Mouse (Mus musculus): ENCODE data around the gene Gpi1. TPM values are rescaled to one million over a fixed set of nuclear protein-coding genes. Genes with fewer than 3 reads are reported as not detected.

Gene Gpi1
- 187 and 201 TPM in 2 replicates for polyA plus RNA-seq (2015; fragmentation: Nextera tagmentation; extraction: Ambion mirVana)

DNA sequence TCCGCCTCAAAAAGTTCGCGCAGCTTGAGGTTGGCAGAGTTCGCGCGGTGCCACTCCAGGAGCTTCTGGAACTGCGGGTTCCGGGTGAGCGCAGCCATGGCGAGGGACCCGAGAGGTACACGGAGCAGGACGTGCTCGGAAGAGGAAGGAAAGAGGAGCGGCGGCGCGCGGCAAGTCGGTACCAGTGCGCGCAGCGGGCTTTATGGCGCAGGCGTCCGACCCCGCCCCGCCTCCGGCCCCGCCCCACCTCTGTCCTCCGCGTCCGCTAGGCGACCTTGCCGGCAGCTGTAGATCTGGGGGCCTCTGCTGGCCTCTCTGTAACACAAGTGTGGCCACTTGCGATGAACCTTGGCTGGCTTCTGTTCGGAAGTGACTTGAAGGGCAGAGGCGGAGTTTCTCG is at the start of gene Gpi1:
Gpi1 (minus strand) TSS at position 221 of the 400 bp plus-strand sequence.
- ATAC-seq (ENCODE audit: low read depth): peak; percentile 70
- 0% methylated on average over 38 of the region's 39 CpGs for WGBS (ENCODE audit: insufficient replicate concordance)
- Histone ChIP-seq H3K4me3 (ENCODE audit: low read depth, low read length) (peak within 1 kb of the TSS; percentile 79), H3K27me3 (ENCODE audit: control insufficient read depth, insufficient read depth, low read depth, low read length) (no peaks in the 10 kb centered on the region), H3K9me3 (replicated peaks; ENCODE audit: control insufficient read depth, low read length) (no peaks in the 10 kb centered on the region), H3K27ac (ENCODE audit: low read length) (peak within 1 kb of the TSS; percentile 74), H3K9ac (ENCODE audit: low read depth, low read length) (peak within 1 kb of the TSS; percentile 83), H3K36me3 (ENCODE audit: control insufficient read depth, insufficient read depth) (peaks cover 14% of the 10 kb centered on the region), H3K4me1 (ENCODE audit: control insufficient read depth, low read depth, low read length) (peaks cover 65% of the 10 kb centered on the region), H3K4me2 (ENCODE audit: low read depth, low read length) (peak within 1 kb of the TSS; percentile 98)

DNA sequence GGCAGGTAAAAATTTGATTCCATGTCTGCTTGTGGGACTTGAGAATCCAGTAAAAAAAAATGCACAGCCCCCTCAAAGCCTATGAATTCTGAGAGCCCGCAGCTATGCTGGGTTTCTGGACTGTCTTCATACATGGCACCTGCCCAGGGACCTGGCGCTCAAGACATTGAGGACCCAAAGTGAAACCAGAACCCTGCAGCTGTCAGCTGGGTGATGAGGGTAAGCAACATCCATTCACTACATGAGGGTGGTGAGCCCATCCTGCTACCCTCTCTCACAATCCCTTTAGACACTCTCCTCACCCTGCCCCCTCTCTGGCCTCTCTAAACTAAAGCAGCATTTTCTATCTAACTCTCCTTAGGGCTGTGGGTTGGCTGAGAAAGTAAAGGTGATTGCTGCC is 47.5 kb upstream of the Gpi1 start:
- WGBS (ENCODE audit: insufficient replicate concordance): 85% methylated on average over 2 of the region's 2 CpGs
- Histone ChIP-seq H3K9ac (ENCODE audit: low read depth, low read length) (no peak overlapping the region), H3K27me3 (ENCODE audit: control insufficient read depth, insufficient read depth, low read depth, low read length) (no peaks in the 10 kb centered on the region), H3K9me3 (replicated peaks; ENCODE audit: control insufficient read depth, low read length) (no peaks in the 10 kb centered on the region), H3K4me1 (ENCODE audit: control insufficient read depth, low read depth, low read length) (no peaks in the 10 kb centered on the region), H3K36me3 (ENCODE audit: control insufficient read depth, insufficient read depth) (no peaks in the 10 kb centered on the region), H3K4me2 (ENCODE audit: low read depth, low read length) (no peak overlapping the region), H3K4me3 (ENCODE audit: low read depth, low read length) (no peak overlapping the region), H3K27ac (ENCODE audit: low read length) (no peak overlapping the region)
- no peak for ATAC-seq (ENCODE audit: low read depth)

DNA sequence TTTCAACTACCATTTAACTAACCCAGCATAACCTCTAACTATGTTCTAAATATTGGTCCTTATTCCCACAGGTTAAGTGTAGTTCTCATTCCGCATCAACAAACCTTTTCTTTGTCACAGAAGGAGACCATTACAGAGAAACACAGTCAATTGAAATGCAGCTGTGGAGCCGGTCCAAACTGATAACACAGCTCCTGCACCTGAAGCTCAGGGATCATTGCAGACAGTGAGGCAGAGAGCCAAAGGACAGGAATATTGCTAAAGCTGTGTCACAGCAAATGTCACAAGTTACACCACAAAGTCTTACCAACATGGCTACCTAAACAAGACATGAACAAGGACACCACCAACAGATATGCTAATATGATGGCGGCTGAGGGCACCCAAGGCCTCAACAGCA is 45.9 kb upstream of the Gpi1 start:
- H3K36me3 ChIP-seq (ENCODE audit: control insufficient read depth, insufficient read depth): no peaks in the 10 kb centered on the region
- WGBS (ENCODE audit: insufficient replicate concordance): 83% methylated on average over 3 of the region's 3 CpGs

DNA sequence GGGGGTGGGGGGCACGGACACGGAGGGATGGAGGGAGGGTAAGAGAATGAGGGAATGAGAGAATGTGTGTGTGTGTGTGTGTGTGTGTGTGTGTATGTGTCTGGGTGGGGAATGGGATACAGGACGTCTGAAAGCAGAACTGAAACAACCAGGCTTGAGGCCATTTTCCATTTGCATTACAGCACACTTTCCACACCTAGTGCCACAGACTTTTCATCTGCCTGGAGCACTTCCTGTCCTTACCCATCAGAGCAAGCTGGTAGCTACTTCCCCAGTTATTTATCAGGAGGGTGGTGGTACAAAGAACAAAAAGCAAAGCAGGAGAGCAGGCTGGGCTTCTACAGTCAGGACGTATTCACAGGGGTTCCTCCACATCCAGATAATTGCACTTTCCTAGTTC is 42.3 kb upstream of the Gpi1 start:
- WGBS (ENCODE audit: insufficient replicate concordance): 60% methylated on average over 4 of the region's 4 CpGs
- Histone ChIP-seq H3K27ac (ENCODE audit: low read length) (no peak overlapping the region), H3K9me3 (replicated peaks; ENCODE audit: control insufficient read depth, low read length) (no peaks in the 10 kb centered on the region), H3K4me2 (ENCODE audit: low read depth, low read length) (no peak overlapping the region), H3K27me3 (ENCODE audit: control insufficient read depth, insufficient read depth, low read depth, low read length) (no peaks in the 10 kb centered on the region), H3K4me3 (ENCODE audit: low read depth, low read length) (no peak overlapping the region), H3K9ac (ENCODE audit: low read depth, low read length) (no peak overlapping the region), H3K36me3 (ENCODE audit: control insufficient read depth, insufficient read depth) (no peaks in the 10 kb centered on the region), H3K4me1 (ENCODE audit: control insufficient read depth, low read depth, low read length) (no peaks in the 10 kb centered on the region; the same call in 1 of the 2 replicates)
- ATAC-seq (ENCODE audit: low read depth): no peak

More for the DNA sequence above, 45.9 kb upstream of the Gpi1 start:
- no peak overlapping the region for H3K4me3 ChIP-seq (ENCODE audit: low read depth, low read length)
- H3K27me3 ChIP-seq (ENCODE audit: control insufficient read depth, insufficient read depth, low read depth, low read length): no peaks in the 10 kb centered on the region
- no peaks in the 10 kb centered on the region for H3K9me3 ChIP-seq (replicated peaks; ENCODE audit: control insufficient read depth, low read length)
- no peak overlapping the region for H3K9ac ChIP-seq (ENCODE audit: low read depth, low read length)
- ATAC-seq (ENCODE audit: low read depth): no peak
- H3K27ac ChIP-seq (ENCODE audit: low read length): no peak overlapping the region
- H3K4me1 ChIP-seq (ENCODE audit: control insufficient read depth, low read depth, low read length): no peaks in the 10 kb centered on the region
- no peak overlapping the region for H3K4me2 ChIP-seq (ENCODE audit: low read depth, low read length)

DNA sequence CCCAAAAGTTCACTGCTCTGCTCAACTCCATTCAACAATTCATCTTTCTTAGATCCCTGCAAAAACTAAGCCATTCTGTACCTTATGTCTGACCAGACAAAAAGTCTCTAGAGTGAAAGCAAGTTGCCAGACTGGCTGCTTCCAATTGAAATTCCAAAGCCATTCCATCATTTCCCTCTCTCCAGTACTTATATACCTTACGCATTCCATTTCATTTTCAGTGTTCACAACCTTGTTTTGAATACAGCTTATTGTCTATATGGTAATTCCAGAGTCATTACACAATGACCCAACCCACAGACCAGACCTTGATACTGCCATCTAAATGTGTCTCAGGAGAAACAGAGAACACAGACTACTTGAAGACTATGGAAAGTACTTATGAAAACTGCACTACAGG is 38.3 kb upstream of the Gpi1 start:
- Histone ChIP-seq H3K9me3 (replicated peaks; ENCODE audit: control insufficient read depth, low read length) (no peaks in the 10 kb centered on the region), H3K4me3 (ENCODE audit: low read depth, low read length) (no peak overlapping the region), H3K27me3 (ENCODE audit: control insufficient read depth, insufficient read depth, low read depth, low read length) (no peaks in the 10 kb centered on the region), H3K4me1 (ENCODE audit: control insufficient read depth, low read depth, low read length) (peaks cover 11% of the 10 kb centered on the region), H3K4me2 (ENCODE audit: low read depth, low read length) (no peak overlapping the region), H3K27ac (ENCODE audit: low read length) (no peak overlapping the region), H3K9ac (ENCODE audit: low read depth, low read length) (no peak overlapping the region), H3K36me3 (ENCODE audit: control insufficient read depth, insufficient read depth) (peaks cover under 1% of the 10 kb centered on the region; the same call in 1 of the 2 replicates)
- no peak for ATAC-seq (ENCODE audit: low read depth)
- WGBS (ENCODE audit: insufficient replicate concordance): 71% methylated on average over 1 of the region's 1 CpGs

DNA sequence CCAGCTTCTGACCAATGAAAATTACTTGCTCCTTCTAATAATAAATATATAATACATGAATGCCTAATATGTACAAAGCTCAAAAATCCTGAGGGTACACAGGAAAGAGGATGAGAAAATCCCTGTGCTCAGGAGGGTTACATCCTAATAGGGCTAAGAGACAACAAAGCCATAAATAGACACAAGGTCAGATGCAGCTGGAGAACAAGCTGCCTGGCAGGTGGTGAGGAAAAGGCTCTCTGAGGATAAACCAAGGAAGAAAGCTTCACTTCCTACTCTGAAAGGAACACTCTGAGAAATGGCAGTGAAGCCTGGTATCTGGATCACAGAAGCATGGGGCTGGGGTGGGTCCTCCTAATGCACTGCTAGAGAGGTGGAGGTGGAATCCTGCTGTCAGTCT is 36.3 kb upstream of the Gpi1 start:
- Histone ChIP-seq H3K27ac (ENCODE audit: low read length) (no peak overlapping the region), H3K4me2 (ENCODE audit: low read depth, low read length) (no peak overlapping the region), H3K9me3 (replicated peaks; ENCODE audit: control insufficient read depth, low read length) (no peaks in the 10 kb centered on the region), H3K9ac (ENCODE audit: low read depth, low read length) (no peak overlapping the region), H3K4me1 (ENCODE audit: control insufficient read depth, low read depth, low read length) (peaks cover 11% of the 10 kb centered on the region), H3K36me3 (ENCODE audit: control insufficient read depth, insufficient read depth) (peaks cover 5% of the 10 kb centered on the region), H3K27me3 (ENCODE audit: control insufficient read depth, insufficient read depth, low read depth, low read length) (no peaks in the 10 kb centered on the region), H3K4me3 (ENCODE audit: low read depth, low read length) (no peak overlapping the region)
- ATAC-seq (ENCODE audit: low read depth): no peak

DNA sequence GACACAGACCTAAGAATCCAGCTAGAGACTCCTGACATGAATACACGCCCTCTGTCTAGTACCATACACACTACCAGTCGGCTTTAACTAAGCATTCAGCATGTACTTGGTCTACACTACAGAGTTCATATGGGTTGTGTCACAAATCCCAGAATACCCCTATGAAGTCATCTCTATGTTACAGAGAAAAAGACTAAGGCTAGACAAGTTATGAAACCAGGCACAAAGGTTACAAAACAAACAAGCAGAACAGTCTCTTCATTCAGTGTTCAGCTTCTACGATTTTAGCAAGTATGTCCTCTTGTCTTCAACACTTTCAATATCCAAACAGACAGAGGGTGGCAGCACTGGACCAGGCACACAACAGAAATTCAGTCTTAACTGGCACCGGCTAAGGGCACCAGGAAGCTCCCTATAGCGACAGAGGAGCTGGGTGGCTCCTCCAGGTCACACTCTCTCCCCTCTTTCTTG is 35.8 kb upstream of the Gpi1 start:
- peak; percentile 74 for ATAC-seq (ENCODE audit: low read depth)
- Histone ChIP-seq H3K9me3 (replicated peaks; ENCODE audit: control insufficient read depth, low read length) (no peaks in the 10 kb centered on the region), H3K4me2 (ENCODE audit: low read depth, low read length) (0 out of 2 replicates have a peak overlapping the region, but pooled peaks have one; percentile 1), H3K4me1 (ENCODE audit: control insufficient read depth, low read depth, low read length) (peaks cover 11% of the 10 kb centered on the region), H3K27ac (ENCODE audit: low read length) (no peak overlapping the region), H3K27me3 (ENCODE audit: control insufficient read depth, insufficient read depth, low read depth, low read length) (no peaks in the 10 kb centered on the region), H3K9ac (ENCODE audit: low read depth, low read length) (no peak overlapping the region; the same call in 1 of the 2 replicates), H3K36me3 (ENCODE audit: control insufficient read depth, insufficient read depth) (peaks cover 7% of the 10 kb centered on the region), H3K4me3 (ENCODE audit: low read depth, low read length) (no peak overlapping the region)
- 44% methylated on average over 5 of the region's 5 CpGs for WGBS (ENCODE audit: insufficient replicate concordance)

DNA sequence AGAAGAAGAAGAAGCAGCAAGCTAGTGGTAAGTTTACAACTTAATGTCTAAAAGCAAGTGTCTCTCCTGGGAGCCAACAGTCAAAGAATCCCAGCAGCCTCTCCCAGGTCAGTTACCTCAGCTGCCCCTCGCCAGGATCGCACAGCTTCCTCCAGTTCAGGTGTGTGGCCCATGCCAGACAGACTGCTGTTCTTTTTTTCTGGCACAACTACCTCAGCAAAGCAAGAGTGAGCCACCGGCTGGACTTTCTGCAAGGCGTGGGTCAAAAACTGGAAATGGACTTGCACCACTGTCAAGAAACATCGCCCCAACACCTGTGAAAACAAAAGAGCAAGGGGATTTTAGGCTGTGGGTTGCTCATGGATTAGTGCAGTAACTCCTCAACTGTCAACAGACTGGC is 33.3 kb upstream of the Gpi1 start:
- no peaks in the 10 kb centered on the region for H3K9me3 ChIP-seq (replicated peaks; ENCODE audit: control insufficient read depth, low read length)
- ATAC-seq (ENCODE audit: low read depth): no peak
- H3K4me3 ChIP-seq (ENCODE audit: low read depth, low read length): no peak overlapping the region
- peaks cover 11% of the 10 kb centered on the region for H3K4me1 ChIP-seq (ENCODE audit: control insufficient read depth, low read depth, low read length)
- 85% methylated on average over 5 of the region's 5 CpGs for WGBS (ENCODE audit: insufficient replicate concordance)
- H3K9ac ChIP-seq (ENCODE audit: low read depth, low read length): no peak overlapping the region
- H3K27me3 ChIP-seq (ENCODE audit: control insufficient read depth, insufficient read depth, low read depth, low read length): no peaks in the 10 kb centered on the region
- no peak overlapping the region for H3K4me2 ChIP-seq (ENCODE audit: low read depth, low read length)
- no peak overlapping the region for H3K27ac ChIP-seq (ENCODE audit: low read length)
- peaks cover 8% of the 10 kb centered on the region for H3K36me3 ChIP-seq (ENCODE audit: control insufficient read depth, insufficient read depth)

DNA sequence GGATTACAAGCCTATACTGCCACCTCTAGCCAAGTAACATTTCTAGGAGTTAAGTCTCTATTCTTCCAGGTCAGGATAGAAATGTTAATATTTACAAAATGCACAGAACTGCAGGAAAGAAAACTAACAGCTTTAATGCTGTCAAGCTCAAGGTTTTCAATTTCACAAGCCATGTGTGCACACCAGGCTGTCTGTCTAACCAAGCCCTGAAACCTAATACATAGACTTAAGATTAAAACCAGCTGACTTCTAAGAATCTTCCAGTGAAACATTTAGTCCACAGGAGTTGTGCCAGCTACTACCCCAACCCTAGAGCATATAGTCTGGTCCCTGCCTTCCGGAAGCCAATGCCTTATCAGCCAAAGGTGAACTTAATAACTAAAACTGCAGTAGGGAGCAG is 28.3 kb upstream of the Gpi1 start:
- ATAC-seq (ENCODE audit: low read depth): no peak
- H3K4me3 ChIP-seq (ENCODE audit: low read depth, low read length): no peak overlapping the region
- no peaks in the 10 kb centered on the region for H3K27me3 ChIP-seq (ENCODE audit: control insufficient read depth, insufficient read depth, low read depth, low read length)
- no peak overlapping the region for H3K4me2 ChIP-seq (ENCODE audit: low read depth, low read length)
- H3K36me3 ChIP-seq (ENCODE audit: control insufficient read depth, insufficient read depth): peaks cover 32% of the 10 kb centered on the region
- H3K4me1 ChIP-seq (ENCODE audit: control insufficient read depth, low read depth, low read length): no peaks in the 10 kb centered on the region
- 76% methylated on average over 1 of the region's 1 CpGs for WGBS (ENCODE audit: insufficient replicate concordance)
- H3K9ac ChIP-seq (ENCODE audit: low read depth, low read length): no peak overlapping the region
- no peak overlapping the region for H3K27ac ChIP-seq (ENCODE audit: low read length)
- no peaks in the 10 kb centered on the region for H3K9me3 ChIP-seq (replicated peaks; ENCODE audit: control insufficient read depth, low read length)

Data from liver, embryonic 16.5 days (tissue).